In genomic region chr1:150392638-150393487, GRCm38 (mm10) we compare ENCODE assay signal across 8 mouse cellular contexts. TPM values are rescaled to one million over a fixed set of nuclear protein-coding genes. Genes with fewer than 3 reads are reported as not detected.
DNase-seq lines count a peak whose midpoint lies in the region; ATAC-seq and TF ChIP-seq lines count a peak whose summit lies in the region.

TSS of gene Tpr (plus strand) at chr1:150392838.
TSS of gene Odr4 (minus strand) at chr1:150393080.

- H3K27me3 ChIP-seq in E14TG2a.4 (ENCODE audit: insufficient read depth, low read length): no peaks in the 10 kb centered on the region
- no peaks in the 10 kb centered on the region for H3K27me3 ChIP-seq in forebrain, embryonic 12.5 days
- no peaks in the 10 kb centered on the region for H3K27me3 ChIP-seq in heart, postnatal 0 days (ENCODE audit: control insufficient read depth, insufficient read depth, low read length)
- no peaks in the 10 kb centered on the region for H3K27me3 ChIP-seq in liver, embryonic 16.5 days (ENCODE audit: control insufficient read depth, insufficient read depth, low read depth, low read length)
- no peaks in the 10 kb centered on the region for H3K27me3 ChIP-seq in neural tube, embryonic 13.5 days
- no peaks in the 10 kb centered on the region for H3K27me3 ChIP-seq in testis, adult 2 months (ENCODE audit: control insufficient read depth, insufficient read depth, low read length)

- TF ChIP-seq CTCF in E14TG2a.4 (conservative IDR thresholded peaks at IDR 0.05; ENCODE audit: low read length): peak; percentile 53
- TF ChIP-seq CTCF in heart, postnatal 0 days (IDR thresholded peaks at IDR 0.05; ENCODE audit: low read depth): peak; percentile 72
- peak; percentile 50; the same call in 1 of the 2 replicates for TF ChIP-seq CTCF in testis, adult 2 months (IDR thresholded peaks at IDR 0.05; ENCODE audit: control insufficient read depth, insufficient read depth, insufficient replicate concordance, low read depth, low read length)

- H3K4me3 ChIP-seq in E14TG2a.4 (replicated peaks; ENCODE audit: low read length): peak within 1 kb of the TSS; percentile 94
- peak within 1 kb of the TSS; percentile 59 for H3K4me3 ChIP-seq in forebrain, embryonic 12.5 days (replicated peaks)
- peak within 1 kb of the TSS; percentile 70 for H3K4me3 ChIP-seq in heart, postnatal 0 days (ENCODE audit: low read depth, low read length)
- peak within 1 kb of the TSS; percentile 94 for H3K4me3 ChIP-seq in liver, embryonic 16.5 days (ENCODE audit: low read depth, low read length)
- H3K4me3 ChIP-seq in neural tube, embryonic 13.5 days: peak within 1 kb of the TSS; percentile 79
- peak within 1 kb of the TSS; percentile 97 for H3K4me3 ChIP-seq in testis, adult 2 months (ENCODE audit: control insufficient read depth, low read depth, low read length)

- H3K27ac ChIP-seq in forebrain, embryonic 12.5 days: peak within 1 kb of the TSS; percentile 91
- H3K27ac ChIP-seq in heart, postnatal 0 days (ENCODE audit: low read depth): peak within 1 kb of the TSS; percentile 95
- H3K27ac ChIP-seq in liver, embryonic 16.5 days (ENCODE audit: low read length): peak within 1 kb of the TSS; percentile 95
- peak within 1 kb of the TSS; percentile 91 for H3K27ac ChIP-seq in neural tube, embryonic 13.5 days (replicated peaks)
- H3K27ac ChIP-seq in testis, adult 2 months (ENCODE audit: control insufficient read depth, insufficient read depth, low read depth, low read length): peak within 1 kb of the TSS; percentile 99

- no peaks in the 10 kb centered on the region for H3K9me3 ChIP-seq in E14TG2a.4 (ENCODE audit: low read length)
- no peaks in the 10 kb centered on the region for H3K9me3 ChIP-seq in forebrain, embryonic 12.5 days
- no peaks in the 10 kb centered on the region for H3K9me3 ChIP-seq in heart, postnatal 0 days (replicated peaks; ENCODE audit: control insufficient read depth, low read length)
- no peaks in the 10 kb centered on the region for H3K9me3 ChIP-seq in liver, embryonic 16.5 days (replicated peaks; ENCODE audit: control insufficient read depth, low read length)
- no peaks in the 10 kb centered on the region for H3K9me3 ChIP-seq in neural tube, embryonic 13.5 days

- peak; percentile 47; the same call in 1 of the 2 replicates for TF ChIP-seq EP300 in heart, postnatal 0 days (IDR thresholded peaks at IDR 0.05; ENCODE audit: low read depth)

- TF ChIP-seq POLR2A in testis, adult 2 months (IDR thresholded peaks at IDR 0.05; ENCODE audit: control insufficient read depth, low read depth, low read length): peak; percentile 63

- peak within 1 kb of the TSS; percentile 77 for H3K9ac ChIP-seq in forebrain, embryonic 12.5 days
- H3K9ac ChIP-seq in heart, postnatal 0 days (replicated peaks; ENCODE audit: low read depth, low read length): peak within 1 kb of the TSS; percentile 74
- peak within 1 kb of the TSS; percentile 91 for H3K9ac ChIP-seq in liver, embryonic 16.5 days (ENCODE audit: low read depth, low read length)
- H3K9ac ChIP-seq in neural tube, embryonic 13.5 days: peak within 1 kb of the TSS; percentile 85

- peak within 1 kb of the TSS; percentile 60 for H3K4me2 ChIP-seq in forebrain, embryonic 12.5 days
- peak within 1 kb of the TSS; percentile 86 for H3K4me2 ChIP-seq in heart, postnatal 0 days (ENCODE audit: low read depth, low read length)
- peak within 1 kb of the TSS; percentile 71 for H3K4me2 ChIP-seq in liver, embryonic 16.5 days (ENCODE audit: low read depth, low read length)
- peak within 1 kb of the TSS; percentile 68 for H3K4me2 ChIP-seq in neural tube, embryonic 13.5 days

- peak; percentile 97 for ATAC-seq in forebrain, embryonic 12.5 days (ENCODE audit: low FRiP score)
- ATAC-seq in heart, postnatal 0 days (ENCODE audit: insufficient read depth, low read depth): peak; percentile 95
- ATAC-seq in liver, embryonic 16.5 days (ENCODE audit: low read depth): peak; percentile 94
- ATAC-seq in neural tube, embryonic 13.5 days (ENCODE audit: low read depth): peak; percentile 98

- DNase-seq in c-Kit-positive CD71-positive TER-119-positive erythroid progenitor cells, embryonic 14.5 days (ENCODE audit: low spot score): peak; percentile 98
- DNase-seq in heart, postnatal 0 days (ENCODE audit: low spot score): peak; percentile 99
- peak; percentile 98 to 99 for DNase-seq in kidney, postnatal 4 days

- peaks cover 21% of the 10 kb centered on the region for H3K4me1 ChIP-seq in E14TG2a.4 (replicated peaks; ENCODE audit: low read depth, low read length)
- H3K4me1 ChIP-seq in forebrain, embryonic 12.5 days: peaks cover 11% of the 10 kb centered on the region
- H3K4me1 ChIP-seq in heart, postnatal 0 days (ENCODE audit: control insufficient read depth, insufficient read depth): 0 out of 2 replicates have a peak, but pooled peaks cover 3% of the 10 kb centered on the region
- H3K4me1 ChIP-seq in liver, embryonic 16.5 days (ENCODE audit: control insufficient read depth, low read depth, low read length): peaks cover 3% of the 10 kb centered on the region
- H3K4me1 ChIP-seq in neural tube, embryonic 13.5 days (replicated peaks): peaks cover 11% of the 10 kb centered on the region
- no peaks in the 10 kb centered on the region; the same call in 1 of the 2 replicates for H3K4me1 ChIP-seq in testis, adult 2 months (ENCODE audit: control insufficient read depth, insufficient read depth, low read length)

- peaks cover 50% of the 10 kb centered on the region for H3K36me3 ChIP-seq in E14TG2a.4 (ENCODE audit: insufficient read depth, low read length)
- peaks cover 34% of the 10 kb centered on the region for H3K36me3 ChIP-seq in forebrain, embryonic 12.5 days (replicated peaks)
- peaks cover 39% of the 10 kb centered on the region for H3K36me3 ChIP-seq in heart, postnatal 0 days (replicated peaks; ENCODE audit: control insufficient read depth, insufficient read depth, low read length)
- H3K36me3 ChIP-seq in liver, embryonic 16.5 days (ENCODE audit: control insufficient read depth, insufficient read depth): peaks cover 13% of the 10 kb centered on the region
- H3K36me3 ChIP-seq in neural tube, embryonic 13.5 days: peaks cover 43% of the 10 kb centered on the region
- H3K36me3 ChIP-seq in testis, adult 2 months (ENCODE audit: control insufficient read depth, insufficient read depth, low read length): no peaks in the 10 kb centered on the region

- WGBS in forebrain, embryonic 12.5 days: under 1% methylated on average over 73 of the region's 76 CpGs
- under 1% methylated on average over 69 of the region's 76 CpGs for WGBS in heart, postnatal 0 days
- WGBS in liver, embryonic 16.5 days (ENCODE audit: insufficient replicate concordance): under 1% methylated on average over 76 of the region's 76 CpGs
- WGBS in neural tube, embryonic 13.5 days: under 1% methylated on average over 76 of the region's 76 CpGs

RNA-seq across cellular contexts. Expression of gene Tpr, which starts in this region (rescaled TPM):
- polyA plus RNA-seq in forebrain, embryonic 12.5 days (2016; fragmentation: Nextera tagmentation; extraction: Ambion mirVana): 193 TPM in 2 replicates
- 86.4 and 112 TPM in 2 replicates for total RNA-seq in heart, postnatal 0 days (2014; rRNA removed; ENCODE audit: low replicate concordance)
- polyA plus RNA-seq in heart, postnatal 0 days (2015; fragmentation: Nextera tagmentation; extraction: Ambion mirVana): 117 and 118 TPM in 2 replicates
- polyA plus RNA-seq in liver, embryonic 16.5 days (2015; fragmentation: Nextera tagmentation; extraction: Ambion mirVana): 59.5 and 66.0 TPM in 2 replicates
- polyA plus RNA-seq in neural tube, embryonic 13.5 days (2015; fragmentation: Nextera tagmentation; extraction: Ambion mirVana): 132 and 147 TPM in 2 replicates
- 39.6 and 45.4 TPM in 2 replicates for polyA plus RNA-seq in testis, adult 2 months (2012; rRNA removed)

RNA-seq across cellular contexts. Expression of gene Odr4, which starts in this region (rescaled TPM):
- 28.2 and 31.1 TPM in 2 replicates for polyA plus RNA-seq in forebrain, embryonic 12.5 days (2016; fragmentation: Nextera tagmentation; extraction: Ambion mirVana)
- 10.7 and 36.4 TPM in 2 replicates for total RNA-seq in heart, postnatal 0 days (2014; rRNA removed; ENCODE audit: low replicate concordance)
- 42.9 and 45.7 TPM in 2 replicates for polyA plus RNA-seq in heart, postnatal 0 days (2015; fragmentation: Nextera tagmentation; extraction: Ambion mirVana)
- 14.7 and 15.8 TPM in 2 replicates for polyA plus RNA-seq in liver, embryonic 16.5 days (2015; fragmentation: Nextera tagmentation; extraction: Ambion mirVana)
- 45.6 and 47.7 TPM in 2 replicates for polyA plus RNA-seq in neural tube, embryonic 13.5 days (2015; fragmentation: Nextera tagmentation; extraction: Ambion mirVana)
- 2.8 and 4.2 TPM in 2 replicates for polyA plus RNA-seq in testis, adult 2 months (2012; rRNA removed)

Comparison
In these comparisons a context has a peak if more than half of its experiments do, and no peak if none do; other contexts are left out.
1. Peak in every context shown above with its lines: DNase-seq, ATAC-seq, H3K4me3 ChIP-seq and H3K27ac ChIP-seq.